Mouse (Mus musculus) forebrain, embryonic 15.5 days (tissue): ENCODE data around the gene Ppp1r35. TPM values are rescaled to one million over a fixed set of nuclear protein-coding genes. Genes with fewer than 3 reads are reported as not detected.
A peak's percentile ranks its signal among the peaks of the same experiment; 100 is the strongest.

Experiments
- ATAC-seq: fragments of 200-750 bp; cut with Nextera tagmentation; replicated peaks from 2 replicates; pipeline ENCODE4 v1.8.0; 2017; ENCODE audit warnings: mild to moderate bottlenecking, moderate TSS enrichment, moderate library complexity
- H3K27ac ChIP-seq: fragments of 300-500 bp; sonication (generic); replicated peaks from 2 replicates; pipeline ENCODE4 v1.5.1; 2015; ENCODE audit warnings: mild to moderate bottlenecking, inconsistent platforms
- H3K27me3 ChIP-seq: fragments of 300-500 bp; sonication (generic); 2 replicates; pipeline ENCODE4 v1.6.1; 2015; ENCODE audit warnings: inconsistent platforms
- H3K36me3 ChIP-seq: fragments of 300-500 bp; sonication (generic); 2 replicates; pipeline ENCODE4 v1.6.1; 2015; ENCODE audit warnings: mild to moderate bottlenecking, inconsistent platforms
- H3K4me1 ChIP-seq: fragments of 300-500 bp; sonication (generic); 2 replicates; pipeline ENCODE4 v1.6.1; 2015; ENCODE audit warnings: inconsistent platforms
- H3K4me2 ChIP-seq: fragments of 300-500 bp; sonication (generic); replicated peaks from 2 replicates; pipeline ENCODE4 v1.6.1; 2015; ENCODE audit warnings: mild to moderate bottlenecking, inconsistent platforms
- H3K4me3 ChIP-seq: fragments of 300-500 bp; sonication (generic); 2 replicates; pipeline ENCODE4 v1.5.1; 2015; ENCODE audit warnings: mild to moderate bottlenecking, inconsistent platforms
- H3K9ac ChIP-seq: fragments of 300-500 bp; sonication (generic); replicated peaks from 2 replicates; pipeline ENCODE4 v1.6.1; 2015; ENCODE audit warnings: mild to moderate bottlenecking, inconsistent platforms
- H3K9me3 ChIP-seq: fragments of 300-500 bp; sonication (generic); 2 replicates; pipeline ENCODE4 v1.6.1; 2016; ENCODE audit warnings: inconsistent platforms
- WGBS: fragments of 180-500 bp; shearing (Covaris S2); methylation state at CpG from one replicate; pipeline ENCODE4 v1.1.7; 2015; ENCODE audit warnings: mixed read lengths; 5-methylcytosine and 5-hydroxymethylcytosine counted together
- polyA plus RNA-seq: library from polyadenylated mRNA; unstranded; fragments of >200 nt; fragmentation: Nextera tagmentation; extraction: Ambion mirVana; gene quantifications from 2 replicates; pipeline ENCODE4 v1.2.1, GENCODE M21; 2015

Ppp1r35 gene
- polyA plus RNA-seq, 1 experiment from 2014 or later = 42.4 TPM

DNA sequence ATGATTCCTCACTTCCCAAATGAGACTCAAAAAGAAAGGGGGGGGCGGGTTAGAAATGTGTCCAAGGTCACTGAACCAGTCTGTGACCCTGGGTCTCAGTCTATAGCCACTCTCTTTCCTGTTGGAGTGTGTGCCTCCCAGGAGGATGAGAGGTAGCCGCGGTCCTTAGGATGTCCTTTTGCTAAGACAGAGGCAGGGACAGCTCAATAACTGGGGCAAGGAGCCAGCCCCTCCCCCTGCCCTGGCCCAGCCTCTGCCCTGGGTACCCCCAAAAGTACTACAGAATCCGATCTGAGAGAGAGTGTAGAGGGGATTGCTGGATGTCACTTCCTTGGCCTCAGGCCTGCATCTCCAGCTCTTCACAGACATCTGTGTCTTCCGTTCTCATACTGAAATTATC lies 23.2 kb upstream of the Ppp1r35 start:
- no peak for ATAC-seq
- H3K36me3 ChIP-seq = peaks cover 17% of the 10 kb centered on the region; the same call in 1 of the 2 replicates

DNA sequence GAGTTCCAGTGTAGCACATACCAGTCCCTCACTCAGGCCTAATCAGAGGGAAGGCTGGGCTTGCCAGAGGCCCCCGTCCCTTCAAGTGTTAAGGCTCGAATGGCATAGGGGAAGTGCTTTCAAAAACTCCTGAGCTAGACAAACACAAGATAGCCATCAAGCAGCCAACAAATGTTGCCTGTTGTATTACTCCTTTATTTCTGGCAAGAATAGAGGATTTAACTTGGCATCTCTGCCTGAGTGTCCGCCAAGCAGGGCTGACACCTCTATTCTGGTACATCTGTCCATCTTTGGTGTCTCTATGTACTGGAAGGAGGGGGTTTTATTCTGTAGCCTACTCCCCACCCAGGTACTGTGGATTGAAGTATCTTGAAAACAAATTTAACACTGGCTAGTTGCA lies 22.5 kb upstream of the Ppp1r35 start:
- Histone ChIP-seq H3K27me3 (no peaks in the 10 kb centered on the region), H3K36me3 (peaks cover 15% of the 10 kb centered on the region; the same call in 1 of the 2 replicates), H3K4me2 (no peak overlapping the region), H3K9me3 (no peaks in the 10 kb centered on the region), H3K4me1 (peaks cover 48% of the 10 kb centered on the region), H3K4me3 (no peak overlapping the region), H3K27ac (peak overlapping the region; percentile 63), H3K9ac (no peak overlapping the region)
- WGBS = 52% methylated on average over 3 of the region's 3 CpGs
- ATAC-seq = no peak

More for the DNA sequence above, 23.2 kb upstream of the Ppp1r35 start:
- no peak overlapping the region for H3K4me3 ChIP-seq
- no peaks in the 10 kb centered on the region for H3K9me3 ChIP-seq
- no peaks in the 10 kb centered on the region for H3K27me3 ChIP-seq
- H3K27ac ChIP-seq = peak overlapping the region; percentile 63
- peaks cover 48% of the 10 kb centered on the region for H3K4me1 ChIP-seq
- WGBS = 69% methylated on average over 5 of the region's 5 CpGs
- H3K9ac ChIP-seq = no peak overlapping the region
- H3K4me2 ChIP-seq = no peak overlapping the region

DNA sequence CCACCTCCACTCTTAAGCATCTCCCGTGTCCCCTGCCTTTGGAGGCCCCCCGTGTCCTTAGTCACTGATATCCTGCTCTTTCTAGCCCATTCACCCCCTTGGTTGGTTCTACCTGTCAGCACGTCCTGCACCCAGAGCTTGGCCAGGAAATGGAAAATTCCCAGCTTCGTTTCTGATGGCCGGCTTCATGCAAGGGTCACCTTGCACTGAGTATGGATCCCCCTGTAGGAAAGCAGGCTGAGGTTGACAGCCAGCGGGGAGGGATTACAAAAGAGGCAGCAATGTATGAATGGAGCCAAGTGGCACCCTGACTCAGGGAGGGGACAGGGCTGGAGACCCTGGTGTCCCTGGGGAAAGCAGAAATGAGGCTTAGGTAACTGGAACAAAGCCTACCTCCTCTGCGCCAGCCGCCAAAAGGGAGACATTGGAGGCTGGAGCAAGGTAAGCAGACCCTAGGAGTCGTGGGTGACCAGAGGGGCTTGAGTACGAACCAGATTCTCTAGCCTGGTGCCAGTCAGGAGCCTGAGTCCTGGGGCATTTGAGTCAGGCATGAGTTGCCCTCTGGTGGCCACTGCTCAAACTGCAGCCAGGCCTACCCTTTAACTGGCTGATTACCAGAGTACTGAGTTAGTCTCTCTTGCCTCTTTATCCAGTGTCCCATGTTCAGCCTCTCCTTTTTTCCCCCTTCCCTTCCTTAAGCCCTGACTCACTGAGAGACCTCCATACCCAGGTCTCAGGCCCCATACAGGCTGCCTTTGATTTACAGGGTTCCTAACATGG lies 21.6 kb upstream of the Ppp1r35 start:
- Histone ChIP-seq H3K27me3 (no peaks in the 10 kb centered on the region), H3K4me2 (no peak overlapping the region), H3K9me3 (no peaks in the 10 kb centered on the region), H3K27ac (peak overlapping the region; percentile 63), H3K9ac (no peak overlapping the region), H3K4me3 (no peak overlapping the region), H3K36me3 (peaks cover 5% of the 10 kb centered on the region; the same call in 1 of the 2 replicates), H3K4me1 (peaks cover 48% of the 10 kb centered on the region)
- WGBS = 44% methylated on average over 10 of the region's 10 CpGs
- peak; percentile 55 for ATAC-seq

DNA sequence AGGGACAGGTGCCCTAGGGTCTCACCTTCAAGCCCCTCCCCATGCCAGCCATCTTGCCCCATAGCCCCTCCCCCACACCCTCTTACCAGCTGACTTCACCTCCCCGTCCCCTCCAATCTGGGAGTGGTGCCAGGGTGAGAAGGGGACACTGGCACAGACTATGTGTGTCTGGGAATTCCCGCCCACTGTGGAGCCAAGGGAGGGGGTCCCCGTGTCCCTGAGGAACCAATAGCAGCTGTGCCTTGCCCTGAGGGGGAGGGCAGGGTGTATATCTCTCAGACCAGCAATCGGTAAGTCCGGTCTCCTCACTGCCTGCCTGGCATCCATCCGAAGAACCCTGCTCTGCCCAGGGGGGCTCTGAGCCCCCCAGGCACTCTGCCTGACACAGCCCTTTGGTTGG lies 20.8 kb upstream of the Ppp1r35 start:
- H3K27ac ChIP-seq = peak overlapping the region; percentile 63

DNA sequence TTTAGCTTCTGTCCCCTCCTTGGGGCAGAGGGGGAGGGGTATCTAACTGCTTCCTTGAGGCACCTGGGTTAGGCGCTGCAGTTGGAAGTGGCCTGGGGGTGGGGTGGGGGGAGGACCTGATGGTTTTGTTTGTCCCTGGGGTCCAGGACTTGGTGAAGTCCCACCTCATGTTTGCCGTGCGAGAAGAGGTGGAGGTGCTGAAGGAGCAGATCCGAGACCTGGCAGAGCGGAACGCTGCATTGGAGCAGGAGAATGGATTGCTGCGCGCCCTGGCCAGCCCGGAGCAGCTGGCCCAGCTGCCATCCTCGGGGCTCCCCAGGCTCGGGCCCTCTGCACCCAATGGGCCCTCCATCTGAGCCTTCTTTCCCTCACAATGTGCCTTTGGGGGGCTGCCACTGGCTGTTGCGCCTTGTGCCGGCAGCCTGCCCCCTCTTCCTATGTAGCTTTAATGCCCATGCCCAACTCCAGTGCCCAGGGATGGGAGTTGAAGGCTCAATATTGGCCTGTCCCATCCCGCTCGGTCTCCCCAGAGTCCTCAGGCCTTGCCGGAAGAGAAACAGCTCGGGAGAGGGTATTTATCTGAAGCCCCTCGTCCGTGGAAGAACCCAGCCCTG lies 19.6 kb upstream of the Ppp1r35 start:
- Histone ChIP-seq H3K27me3 (no peaks in the 10 kb centered on the region), H3K27ac (peak overlapping the region; percentile 63), H3K9me3 (no peaks in the 10 kb centered on the region), H3K4me2 (no peak overlapping the region), H3K9ac (no peak overlapping the region), H3K4me1 (peaks cover 48% of the 10 kb centered on the region), H3K36me3 (no peaks in the 10 kb centered on the region), H3K4me3 (no peak overlapping the region)
- ATAC-seq = no peak
- 81% methylated on average over 19 of the region's 19 CpGs for WGBS

More for the DNA sequence above, 20.8 kb upstream of the Ppp1r35 start:
- peaks cover 5% of the 10 kb centered on the region; the same call in 1 of the 2 replicates for H3K36me3 ChIP-seq
- H3K4me1 ChIP-seq = peaks cover 48% of the 10 kb centered on the region
- no peak overlapping the region for H3K4me3 ChIP-seq
- peak overlapping the region; percentile 9 for H3K4me2 ChIP-seq
- H3K9me3 ChIP-seq = no peaks in the 10 kb centered on the region
- peak; percentile 41 for ATAC-seq
- no peaks in the 10 kb centered on the region for H3K27me3 ChIP-seq
- 38% methylated on average over 6 of the region's 6 CpGs for WGBS
- peak overlapping the region; percentile 13 for H3K9ac ChIP-seq

DNA sequence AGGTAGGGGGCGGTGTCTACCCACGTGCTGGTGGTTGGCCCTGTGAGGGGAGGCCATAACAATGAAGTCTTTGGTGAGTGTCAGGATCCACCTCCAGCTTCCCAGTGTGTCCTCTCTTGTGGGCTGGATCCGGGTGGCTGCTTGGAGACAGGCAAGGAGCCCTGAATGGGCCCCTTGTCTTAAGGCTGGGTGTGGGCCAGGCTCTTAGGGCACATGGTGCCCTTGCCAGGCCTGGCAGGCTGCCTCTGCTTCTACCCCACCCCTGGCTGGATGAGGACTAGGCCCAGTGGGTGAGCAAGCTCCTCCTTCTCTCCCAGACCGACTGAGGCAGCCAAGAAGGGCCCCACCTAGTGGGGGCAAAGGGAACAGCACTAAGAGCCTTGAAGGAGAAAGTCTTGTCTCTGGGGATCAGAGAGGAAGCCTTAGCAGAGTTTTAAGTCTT lies 18.7 kb upstream of the Ppp1r35 start:
- WGBS = 7% methylated on average over 4 of the region's 4 CpGs
- peak; percentile 77 for ATAC-seq

DNA sequence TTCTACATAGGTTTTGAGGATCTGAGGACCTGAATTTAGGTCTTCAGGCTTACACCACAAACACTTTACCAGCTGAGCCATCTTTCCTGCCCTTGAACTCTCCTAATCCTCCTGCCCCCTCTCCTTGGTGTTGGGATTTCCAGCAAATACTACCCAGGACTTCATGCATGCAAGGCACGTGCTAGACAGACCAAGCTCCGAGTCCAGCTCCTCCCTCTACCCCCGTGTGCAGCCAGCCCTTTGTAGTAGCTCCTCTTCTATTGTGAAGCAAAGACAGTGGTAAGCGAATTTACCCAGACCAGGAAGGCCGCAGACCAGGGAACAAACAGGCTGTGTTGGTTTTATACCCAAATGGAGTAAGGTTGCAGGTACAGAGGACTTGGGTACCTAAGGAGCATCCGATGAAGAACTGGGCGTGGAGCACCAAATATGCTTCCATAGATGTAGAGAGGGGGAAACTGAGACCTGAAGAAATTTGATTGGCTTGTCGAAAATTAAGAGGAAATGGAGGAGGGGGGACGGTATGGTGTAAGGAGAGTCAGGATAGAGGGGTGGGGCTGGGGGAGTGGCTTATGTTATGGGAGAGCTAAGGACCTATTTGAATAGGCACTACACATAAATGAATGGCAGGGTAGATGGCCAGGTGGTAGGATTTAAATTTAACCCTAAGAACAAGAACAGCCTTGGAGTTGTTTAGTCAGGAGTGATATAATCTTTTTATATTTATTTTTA lies 13.9 kb upstream of the Ppp1r35 start:
- H3K9ac ChIP-seq = no peak overlapping the region
- no peaks in the 10 kb centered on the region for H3K36me3 ChIP-seq
- no peaks in the 10 kb centered on the region for H3K27me3 ChIP-seq
- no peak overlapping the region for H3K27ac ChIP-seq
- H3K4me2 ChIP-seq = no peak overlapping the region
- 53% methylated on average over 9 of the region's 9 CpGs for WGBS
- no peak overlapping the region for H3K4me3 ChIP-seq
- peaks cover 13% of the 10 kb centered on the region for H3K4me1 ChIP-seq
- no peak for ATAC-seq
- H3K9me3 ChIP-seq = no peaks in the 10 kb centered on the region

More for the DNA sequence above, 18.7 kb upstream of the Ppp1r35 start:
- H3K27ac ChIP-seq = peak overlapping the region; percentile 63
- no peak overlapping the region for H3K4me3 ChIP-seq
- H3K9me3 ChIP-seq = no peaks in the 10 kb centered on the region
- H3K4me2 ChIP-seq = no peak overlapping the region
- H3K4me1 ChIP-seq = peaks cover 48% of the 10 kb centered on the region
- H3K27me3 ChIP-seq = no peaks in the 10 kb centered on the region
- no peak overlapping the region for H3K9ac ChIP-seq
- H3K36me3 ChIP-seq = no peaks in the 10 kb centered on the region

DNA sequence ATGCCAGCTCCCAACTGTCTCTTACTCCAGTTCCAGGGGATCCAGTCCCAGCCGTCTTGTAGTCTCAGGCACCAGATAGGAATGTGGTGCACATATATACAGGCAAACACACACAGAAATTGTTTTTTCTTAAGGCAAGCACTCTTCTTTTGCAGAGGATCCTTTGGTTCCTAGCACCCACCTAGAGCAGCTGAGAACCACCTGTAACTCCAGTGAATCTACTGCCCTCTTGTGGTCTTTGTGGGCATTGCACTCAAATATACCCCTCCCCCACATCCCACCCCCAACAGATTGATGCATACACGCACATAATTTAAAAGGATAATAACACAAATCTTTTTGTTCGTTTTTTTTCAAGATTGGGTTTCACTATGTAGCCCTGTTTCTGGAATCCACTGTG lies 12.4 kb upstream of the Ppp1r35 start:
- Histone ChIP-seq H3K27ac (no peak overlapping the region), H3K9me3 (no peaks in the 10 kb centered on the region), H3K4me1 (peaks cover 6% of the 10 kb centered on the region), H3K4me3 (no peak overlapping the region), H3K4me2 (no peak overlapping the region), H3K36me3 (no peaks in the 10 kb centered on the region), H3K9ac (no peak overlapping the region), H3K27me3 (no peaks in the 10 kb centered on the region)
- ATAC-seq = no peak
- whole genome bisulfite sequencing = 66% methylated on average over 3 of the region's 3 CpGs

DNA sequence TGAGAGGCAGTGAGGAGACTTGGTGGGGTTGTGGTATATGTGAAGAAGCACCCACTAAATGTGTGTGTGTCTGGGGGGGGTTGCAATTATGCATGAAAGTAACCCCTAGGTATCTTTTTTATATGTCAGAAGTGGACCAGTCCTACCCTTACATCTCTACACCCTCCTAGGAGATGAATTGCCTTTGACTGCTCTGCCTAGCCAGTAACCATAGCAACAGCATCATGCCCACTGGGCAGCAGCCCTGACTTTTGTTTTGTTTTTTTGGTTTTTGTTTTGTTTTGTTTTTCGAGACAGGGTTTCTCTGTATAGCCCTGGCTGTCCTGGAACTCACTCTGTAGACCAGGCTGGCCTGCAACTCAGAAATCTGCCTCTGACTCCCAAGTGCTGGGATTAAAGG lies 10.2 kb upstream of the Ppp1r35 start:
- no peak overlapping the region for H3K4me2 ChIP-seq
- H3K27me3 ChIP-seq = no peaks in the 10 kb centered on the region
- H3K27ac ChIP-seq = no peak overlapping the region
- H3K36me3 ChIP-seq = no peaks in the 10 kb centered on the region
- no peak overlapping the region for H3K9ac ChIP-seq
- H3K4me3 ChIP-seq = no peak overlapping the region
- WGBS = 15% methylated on average over 1 of the region's 1 CpGs
- H3K9me3 ChIP-seq = no peaks in the 10 kb centered on the region
- ATAC-seq = 0 out of 2 replicates have a peak, but pooled peaks have one; percentile 16
- peaks cover 6% of the 10 kb centered on the region for H3K4me1 ChIP-seq

DNA sequence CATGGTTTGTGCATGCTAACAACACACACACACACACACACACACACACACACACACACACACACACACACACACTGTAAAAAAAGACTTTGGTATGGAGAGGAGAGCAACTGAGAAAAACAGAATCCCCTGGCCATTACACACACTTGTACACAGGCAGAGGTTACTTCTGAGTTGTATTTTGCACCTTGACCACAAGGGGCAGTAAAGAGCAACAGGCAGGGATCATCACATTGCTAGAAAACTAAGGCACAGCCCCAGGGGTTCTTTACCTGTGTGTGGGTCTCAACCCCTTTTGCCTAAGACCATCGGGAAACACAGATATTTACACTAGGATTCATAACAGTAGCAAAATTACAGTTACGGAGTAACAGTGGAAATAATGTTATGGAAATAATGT lies 7.9 kb upstream of the Ppp1r35 start:
- no peak for ATAC-seq
- Histone ChIP-seq H3K4me2 (no peak overlapping the region), H3K9me3 (no peaks in the 10 kb centered on the region), H3K27me3 (no peaks in the 10 kb centered on the region), H3K36me3 (no peaks in the 10 kb centered on the region), H3K27ac (no peak overlapping the region), H3K4me3 (no peak overlapping the region), H3K4me1 (peaks cover 6% of the 10 kb centered on the region), H3K9ac (no peak overlapping the region)
- 53% methylated on average over 2 of the region's 2 CpGs for WGBS

DNA sequence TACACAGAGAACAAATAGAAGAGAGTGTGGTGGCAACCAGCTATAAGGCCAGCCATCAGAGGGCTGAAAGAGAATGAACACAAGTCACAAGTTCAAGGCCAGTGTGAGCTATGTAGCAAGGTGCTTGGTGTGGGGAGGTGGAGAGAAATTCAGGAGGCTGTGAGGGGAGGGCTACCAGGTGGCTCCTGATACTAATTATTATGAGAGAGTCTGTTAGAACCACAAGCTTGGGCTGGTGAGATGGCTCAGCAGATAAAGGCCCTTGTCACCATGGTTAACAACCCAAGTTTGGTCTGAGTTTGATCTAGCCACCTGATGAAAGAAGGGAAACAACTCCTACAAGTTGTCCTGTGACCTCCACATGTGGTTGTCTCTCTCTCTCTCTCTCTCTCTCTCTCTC lies 5.9 kb upstream of the Ppp1r35 start:
- H3K36me3 ChIP-seq = no peaks in the 10 kb centered on the region
- no peaks in the 10 kb centered on the region for H3K27me3 ChIP-seq
- H3K4me3 ChIP-seq = no peak overlapping the region
- no peak overlapping the region for H3K4me2 ChIP-seq
- no peaks in the 10 kb centered on the region for H3K9me3 ChIP-seq
- H3K9ac ChIP-seq = no peak overlapping the region
- peaks cover 6% of the 10 kb centered on the region for H3K4me1 ChIP-seq
- ATAC-seq = no peak
- H3K27ac ChIP-seq = no peak overlapping the region
